Mouse (Mus musculus): Measurements from ENCODE around the gene Frmd6. TPM values are rescaled to one million over a fixed set of nuclear protein-coding genes. Genes with fewer than 3 reads are reported as not detected.

The Frmd6 gene
- polyA plus RNA-seq, 1 experiment from 2014 or later, result 3.1 TPM

DNA sequence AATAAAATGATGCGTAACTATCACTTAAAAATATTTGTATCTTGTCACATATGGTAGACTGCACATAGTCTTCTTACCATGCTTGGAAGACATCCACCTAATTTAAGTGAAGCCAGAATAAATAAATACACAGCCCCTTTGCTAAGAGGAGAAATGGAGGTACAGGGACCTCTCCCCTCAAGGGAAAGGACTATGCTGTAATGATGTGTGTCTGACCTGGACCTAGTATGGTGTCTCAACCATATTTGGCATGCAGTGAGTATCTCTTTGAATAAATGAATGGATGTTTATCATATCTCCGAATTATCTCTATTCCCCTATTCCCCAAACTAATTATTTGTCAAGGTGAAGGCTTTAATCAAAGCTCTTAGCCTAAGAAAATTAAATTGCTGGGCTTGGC is 15.4 kb upstream of the Frmd6 start:
- no peak overlapping the region for H3K27ac ChIP-seq (replicated peaks)
- H3K9me3 ChIP-seq (replicated peaks), result no peaks in the 10 kb centered on the region
- no peaks in the 10 kb centered on the region for H3K36me3 ChIP-seq (replicated peaks)
- ATAC-seq (ENCODE audit: insufficient read depth), result no peak
- no peaks in the 10 kb centered on the region for H3K27me3 ChIP-seq
- H3K4me3 ChIP-seq (replicated peaks), result no peak overlapping the region
- no peak overlapping the region for H3K4me2 ChIP-seq
- 65% methylated on average over 2 of the region's 2 CpGs for WGBS (ENCODE audit: insufficient replicate concordance)
- H3K9ac ChIP-seq, result no peak overlapping the region
- no peaks in the 10 kb centered on the region for H3K4me1 ChIP-seq (replicated peaks)

- WGBS (ENCODE audit: insufficient replicate concordance), result 53% methylated on average over 6 of the region's 6 CpGs
- ATAC-seq (ENCODE audit: insufficient read depth), result no peak
Measured at GRCm38 (mm10) chr12:70811772-70812171, 13.5 kb upstream of the Frmd6 start.

GRCm38 (mm10) chr12:70812176-70812575 is 13.1 kb upstream of the Frmd6 start:
- no peak overlapping the region for H3K27ac ChIP-seq (replicated peaks)
- no peaks in the 10 kb centered on the region for H3K27me3 ChIP-seq
- no peaks in the 10 kb centered on the region for H3K9me3 ChIP-seq (replicated peaks)
- H3K9ac ChIP-seq, result no peak overlapping the region
- 79% methylated on average over 6 of the region's 6 CpGs for WGBS (ENCODE audit: insufficient replicate concordance)
- H3K4me1 ChIP-seq (replicated peaks), result no peaks in the 10 kb centered on the region
- no peak overlapping the region for H3K4me2 ChIP-seq
- no peak overlapping the region for H3K4me3 ChIP-seq (replicated peaks)
- H3K36me3 ChIP-seq (replicated peaks), result no peaks in the 10 kb centered on the region
- no peak for ATAC-seq (ENCODE audit: insufficient read depth)

More at GRCm38 (mm10) chr12:70811772-70812171, 13.5 kb upstream of the Frmd6 start:
- Histone ChIP-seq H3K27ac (replicated peaks) (no peak overlapping the region), H3K4me2 (no peak overlapping the region), H3K4me1 (replicated peaks) (no peaks in the 10 kb centered on the region), H3K9ac (no peak overlapping the region), H3K36me3 (replicated peaks) (no peaks in the 10 kb centered on the region), H3K9me3 (replicated peaks) (no peaks in the 10 kb centered on the region), H3K4me3 (replicated peaks) (no peak overlapping the region), H3K27me3 (no peaks in the 10 kb centered on the region)

GRCm38 (mm10) chr12:70812822-70813465 is 12.4 kb upstream of the Frmd6 start:
- no peak overlapping the region for H3K9ac ChIP-seq
- no peaks in the 10 kb centered on the region for H3K36me3 ChIP-seq (replicated peaks)
- ATAC-seq (ENCODE audit: insufficient read depth), result no peak
- H3K4me1 ChIP-seq (replicated peaks), result no peaks in the 10 kb centered on the region
- no peak overlapping the region for H3K4me3 ChIP-seq (replicated peaks)
- H3K27ac ChIP-seq (replicated peaks), result no peak overlapping the region
- H3K4me2 ChIP-seq, result no peak overlapping the region
- 27% methylated on average over 3 of the region's 3 CpGs for WGBS (ENCODE audit: insufficient replicate concordance)
- H3K27me3 ChIP-seq, result no peaks in the 10 kb centered on the region
- no peaks in the 10 kb centered on the region for H3K9me3 ChIP-seq (replicated peaks)

DNA sequence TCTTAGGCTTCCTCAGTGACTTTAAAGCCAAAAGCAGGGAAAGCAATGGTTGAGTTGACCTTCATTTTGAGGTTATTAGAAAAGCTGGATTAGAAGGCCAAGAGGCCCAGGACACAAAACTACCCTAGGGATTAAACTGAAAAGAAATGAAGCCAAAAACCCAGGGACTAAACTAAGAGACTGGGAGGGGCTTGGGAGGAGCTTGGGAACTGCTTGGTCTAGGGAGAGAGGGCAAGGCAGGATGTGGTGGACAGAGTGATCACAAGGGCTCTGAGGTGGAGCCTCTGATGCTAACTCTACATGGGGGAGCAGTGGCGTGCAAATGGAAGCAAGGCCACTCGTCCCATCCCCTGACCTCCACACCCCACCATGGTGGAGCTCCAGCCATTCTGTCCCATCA is 8.6 kb upstream of the Frmd6 start:
- Histone ChIP-seq H3K9ac (no peak overlapping the region), H3K4me3 (replicated peaks) (no peak overlapping the region), H3K9me3 (replicated peaks) (no peaks in the 10 kb centered on the region), H3K4me2 (no peak overlapping the region), H3K36me3 (replicated peaks) (no peaks in the 10 kb centered on the region), H3K27ac (replicated peaks) (no peak overlapping the region), H3K4me1 (replicated peaks) (no peaks in the 10 kb centered on the region), H3K27me3 (no peaks in the 10 kb centered on the region)
- no peak for ATAC-seq (ENCODE audit: insufficient read depth)
- WGBS (ENCODE audit: insufficient replicate concordance), result 51% methylated on average over 2 of the region's 2 CpGs

DNA sequence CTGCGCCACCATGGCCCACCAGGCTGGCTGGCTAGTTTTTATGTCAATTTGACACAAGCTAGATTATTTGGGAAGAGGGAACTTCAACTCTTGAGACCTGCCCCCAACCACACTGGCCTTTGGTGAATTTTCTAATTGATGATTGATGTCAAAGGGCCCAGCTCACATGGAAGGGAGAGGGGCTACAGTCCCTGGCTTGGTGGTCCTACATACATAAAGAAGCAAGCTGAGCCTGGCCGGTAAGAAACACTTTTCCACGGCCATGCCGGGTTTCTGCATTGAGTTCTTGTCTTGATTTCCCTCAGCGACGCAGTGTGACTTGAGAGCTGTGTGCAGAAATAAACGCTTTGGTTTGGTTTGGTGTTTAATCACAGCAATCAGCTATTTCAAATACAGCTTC is 1.3 kb upstream of the Frmd6 start:
- Histone ChIP-seq H3K4me1 (replicated peaks) (peaks cover 32% of the 10 kb centered on the region), H3K27ac (replicated peaks) (peak overlapping the region; percentile 64; the same call in 1 of the 2 replicates), H3K27me3 (peaks cover 49% of the 10 kb centered on the region), H3K9ac (no peak overlapping the region), H3K36me3 (replicated peaks) (no peaks in the 10 kb centered on the region), H3K4me2 (peak overlapping the region; percentile 96), H3K4me3 (replicated peaks) (no peak overlapping the region), H3K9me3 (replicated peaks) (no peaks in the 10 kb centered on the region)
- ATAC-seq (ENCODE audit: insufficient read depth), result no peak
- WGBS (ENCODE audit: insufficient replicate concordance), result 67% methylated on average over 7 of the region's 7 CpGs

DNA sequence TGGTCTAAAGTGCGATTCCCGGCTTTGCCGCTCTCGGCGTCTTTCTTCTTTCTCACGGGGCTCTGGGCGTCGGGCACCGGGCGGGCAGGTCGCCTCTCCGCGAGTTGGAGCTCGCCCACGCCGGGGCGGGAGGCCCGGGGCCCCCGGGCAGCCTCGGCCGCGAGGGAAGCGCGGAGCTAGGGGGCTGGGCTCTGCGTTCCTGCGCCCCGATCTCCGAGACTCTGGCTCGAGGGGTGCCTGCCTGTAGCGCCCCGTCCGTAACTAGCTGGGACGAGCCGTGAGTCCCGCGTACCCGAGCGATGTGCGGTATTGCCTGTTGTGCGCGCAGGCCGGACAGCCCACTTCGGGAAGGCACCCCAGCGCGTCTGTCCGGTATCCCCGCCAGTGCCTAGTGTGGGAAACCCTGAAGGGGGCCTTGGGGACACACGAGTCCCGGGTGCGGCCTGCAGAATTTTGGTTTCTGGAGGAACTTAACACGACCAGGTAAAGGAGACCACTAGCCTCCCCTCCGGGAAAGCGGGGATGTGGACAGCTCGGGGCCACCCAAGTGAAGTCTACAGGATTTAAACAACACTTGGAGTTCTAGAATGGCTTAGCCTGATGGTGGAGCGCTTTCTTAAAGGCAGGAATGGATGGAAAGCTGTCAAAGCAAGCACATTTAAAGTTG is 470 bp downstream of the Frmd6 start:
- Histone ChIP-seq H3K9ac (peak overlapping the region; percentile 63), H3K4me3 (replicated peaks) (peak overlapping the region; percentile 71), H3K9me3 (replicated peaks) (no peaks in the 10 kb centered on the region), H3K27ac (replicated peaks) (peak overlapping the region; percentile 82), H3K4me2 (peak overlapping the region; percentile 96), H3K4me1 (replicated peaks) (peaks cover 32% of the 10 kb centered on the region), H3K36me3 (replicated peaks) (no peaks in the 10 kb centered on the region), H3K27me3 (peaks cover 49% of the 10 kb centered on the region)
- no peak; the same call in none of the 2 replicates for ATAC-seq (ENCODE audit: insufficient read depth)
- under 1% methylated on average over 55 of the region's 55 CpGs for WGBS (ENCODE audit: insufficient replicate concordance)

DNA sequence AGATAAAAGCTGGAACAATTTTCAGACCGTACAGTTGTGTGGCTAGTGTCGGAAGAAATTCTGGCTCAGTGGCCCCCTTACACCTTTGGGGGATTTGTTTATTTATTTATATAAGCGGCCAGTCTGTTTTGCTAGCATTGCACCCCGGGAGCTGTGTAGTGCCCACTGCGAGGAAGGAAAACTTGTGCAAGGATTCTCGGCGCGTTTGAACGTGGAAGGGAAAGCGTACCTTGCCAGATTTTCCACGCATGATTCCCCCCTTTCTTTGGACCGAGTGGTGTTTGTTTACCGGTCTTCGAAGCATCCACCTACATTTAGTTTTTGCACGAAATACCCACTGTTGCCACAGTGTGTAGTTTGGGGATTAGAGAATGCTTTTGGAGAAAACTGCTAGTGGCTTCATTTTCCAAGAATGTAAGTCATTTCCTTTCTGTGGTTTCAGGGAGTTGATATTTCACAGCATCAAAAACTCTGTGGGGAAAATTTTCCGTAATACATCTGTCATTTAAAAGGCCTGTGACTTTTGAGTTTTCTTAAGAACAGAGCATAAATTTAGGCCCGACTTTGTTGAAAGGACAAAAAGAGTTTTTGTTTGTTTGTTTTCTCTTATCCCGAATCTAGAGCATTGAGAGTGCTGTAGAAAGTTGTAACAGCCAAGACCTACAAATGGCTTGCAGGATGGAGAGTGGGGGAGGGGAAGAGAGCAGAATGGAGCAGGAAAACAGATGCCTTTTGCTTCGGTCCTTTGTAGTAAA is 1.2 kb downstream of the Frmd6 start:
- H3K4me2 ChIP-seq, result peak overlapping the region; percentile 96
- peak overlapping the region; percentile 63 for H3K9ac ChIP-seq
- peak overlapping the region; percentile 71 for H3K4me3 ChIP-seq (replicated peaks)
- 0 out of 2 replicates have a peak overlapping the region, but pooled peaks have one; percentile 82 for H3K27ac ChIP-seq (replicated peaks)
- no peaks in the 10 kb centered on the region for H3K9me3 ChIP-seq (replicated peaks)
- no peaks in the 10 kb centered on the region for H3K36me3 ChIP-seq (replicated peaks)
- 5% methylated on average over 19 of the region's 19 CpGs for WGBS (ENCODE audit: insufficient replicate concordance)
- no peak for ATAC-seq (ENCODE audit: insufficient read depth)
- H3K4me1 ChIP-seq (replicated peaks), result peaks cover 32% of the 10 kb centered on the region
- H3K27me3 ChIP-seq, result peaks cover 49% of the 10 kb centered on the region

DNA sequence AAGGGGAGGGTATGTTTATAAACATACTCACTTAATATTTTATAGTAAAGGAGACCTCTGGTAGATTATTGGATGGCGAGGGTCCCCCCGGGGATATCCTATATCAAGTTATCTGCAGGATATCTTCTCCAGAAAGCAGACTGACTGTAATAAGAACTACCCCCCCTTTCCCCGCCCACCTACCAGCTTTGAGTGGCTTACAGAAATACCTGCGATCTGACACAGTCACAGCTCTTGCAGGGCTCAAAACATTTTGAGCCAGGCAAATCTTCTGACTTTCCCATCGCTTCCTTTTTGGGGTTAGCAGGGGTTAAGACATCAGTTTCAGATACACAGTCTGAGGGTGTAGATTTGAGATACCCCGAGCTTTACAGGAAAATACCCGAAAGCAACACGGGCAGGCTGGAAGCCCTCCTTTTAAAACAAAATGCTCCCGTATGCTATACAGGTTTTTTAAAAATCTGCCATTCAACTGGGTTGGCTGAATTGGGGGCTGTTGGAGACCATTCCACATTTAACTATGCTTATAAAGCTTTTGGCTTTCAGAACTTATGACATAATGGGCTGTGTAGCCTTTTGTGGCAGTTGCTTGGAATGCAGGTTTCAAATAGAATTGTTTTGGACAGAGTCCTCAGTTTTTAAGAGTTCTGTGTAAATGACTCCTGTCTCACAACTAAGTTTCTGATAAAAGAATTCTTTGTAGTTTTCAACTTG is 2.0 kb downstream of the Frmd6 start:
- H3K27ac ChIP-seq (replicated peaks), result no peak overlapping the region
- no peak for ATAC-seq (ENCODE audit: insufficient read depth)
- peaks cover 37% of the 10 kb centered on the region for H3K4me1 ChIP-seq (replicated peaks)
- H3K9ac ChIP-seq, result no peak overlapping the region
- no peak overlapping the region for H3K4me3 ChIP-seq (replicated peaks)
- no peaks in the 10 kb centered on the region for H3K9me3 ChIP-seq (replicated peaks)
- peak overlapping the region; percentile 96 for H3K4me2 ChIP-seq
- H3K27me3 ChIP-seq, result peaks cover 49% of the 10 kb centered on the region
- no peaks in the 10 kb centered on the region for H3K36me3 ChIP-seq (replicated peaks)
- 20% methylated on average over 9 of the region's 9 CpGs for WGBS (ENCODE audit: insufficient replicate concordance)

DNA sequence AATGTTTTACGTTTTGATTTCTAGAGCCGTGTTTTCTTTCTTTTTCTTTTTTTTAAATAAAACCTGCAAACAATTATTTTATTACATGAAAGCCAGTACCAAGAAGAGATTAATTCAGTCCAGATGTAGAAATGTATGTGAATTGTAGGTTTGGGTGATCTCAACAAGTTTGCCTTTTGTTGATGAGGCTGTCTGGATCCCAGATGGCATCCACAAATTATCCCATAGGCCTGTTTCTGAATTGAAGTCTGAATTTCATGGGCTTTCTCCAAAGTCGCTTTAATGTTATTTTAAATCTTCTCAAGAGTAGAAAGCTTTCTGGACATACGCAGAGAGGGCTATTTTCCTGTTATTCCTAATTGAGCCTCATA is 2.6 kb downstream of the Frmd6 start:
- no peak overlapping the region for H3K27ac ChIP-seq (replicated peaks)
- WGBS (ENCODE audit: insufficient replicate concordance), result 76% methylated on average over 4 of the region's 4 CpGs
- ATAC-seq (ENCODE audit: insufficient read depth), result no peak
- H3K9ac ChIP-seq, result no peak overlapping the region
- H3K36me3 ChIP-seq (replicated peaks), result no peaks in the 10 kb centered on the region
- H3K4me2 ChIP-seq, result no peak overlapping the region
- no peaks in the 10 kb centered on the region for H3K9me3 ChIP-seq (replicated peaks)
- peaks cover 49% of the 10 kb centered on the region for H3K27me3 ChIP-seq
- H3K4me1 ChIP-seq (replicated peaks), result peaks cover 42% of the 10 kb centered on the region
- H3K4me3 ChIP-seq (replicated peaks), result no peak overlapping the region
